Mouse (Mus musculus): ENCODE results near the gene Adgrg3. TPM values are rescaled to one million over a fixed set of nuclear protein-coding genes. Genes with fewer than 3 reads are reported as not detected.

The Adgrg3 gene
- polyA plus RNA-seq, 1 experiment = 9.9 TPM

DNA sequence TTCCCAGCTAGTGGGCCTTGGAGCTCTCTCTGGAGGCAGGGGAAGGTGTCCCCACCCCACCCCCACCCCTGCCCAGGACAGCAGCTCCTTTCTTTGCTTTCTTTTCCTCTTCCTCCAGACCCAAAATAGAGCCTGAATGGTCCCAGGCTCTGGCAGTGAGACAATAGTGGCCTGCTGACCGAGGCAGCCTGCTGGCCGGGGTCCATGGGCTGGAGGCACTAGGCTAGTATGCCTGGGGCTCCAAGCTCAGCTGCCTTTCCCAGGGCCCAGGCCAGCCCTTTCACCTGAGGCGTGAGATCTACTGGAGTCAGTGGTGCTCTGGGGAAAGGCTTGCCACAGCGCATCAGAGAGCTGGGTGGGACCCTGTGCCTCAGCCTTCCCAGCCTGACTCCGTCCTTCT, 25.0 kb upstream of the Adgrg3 start:
- peak; percentile 90 for DNase-seq
- Histone ChIP-seq H3K4me3 (ENCODE audit: insufficient read depth, low read depth, low read length) (no peak overlapping the region), H3K36me3 (ENCODE audit: control insufficient read depth, insufficient read depth, low read length) (no peaks in the 10 kb centered on the region), H3K4me1 (ENCODE audit: control insufficient read depth, insufficient read depth, low read length) (peaks cover 82% of the 10 kb centered on the region), H3K27me3 (replicated peaks; ENCODE audit: control insufficient read depth, insufficient read depth, low read length) (no peaks in the 10 kb centered on the region), H3K27ac (ENCODE audit: insufficient read depth, low read depth, low read length) (peak overlapping the region; percentile 33)
- TF ChIP-seq POLR2A (IDR thresholded peaks at IDR 0.05; ENCODE audit: low read depth, low read length) = no peak
- no peak for TF ChIP-seq CTCF (conservative IDR thresholded peaks at IDR 0.05; ENCODE audit: insufficient read depth, insufficient read length, low read depth, low read length)
- WGBS = 26% methylated on average over 5 of the region's 5 CpGs

DNA sequence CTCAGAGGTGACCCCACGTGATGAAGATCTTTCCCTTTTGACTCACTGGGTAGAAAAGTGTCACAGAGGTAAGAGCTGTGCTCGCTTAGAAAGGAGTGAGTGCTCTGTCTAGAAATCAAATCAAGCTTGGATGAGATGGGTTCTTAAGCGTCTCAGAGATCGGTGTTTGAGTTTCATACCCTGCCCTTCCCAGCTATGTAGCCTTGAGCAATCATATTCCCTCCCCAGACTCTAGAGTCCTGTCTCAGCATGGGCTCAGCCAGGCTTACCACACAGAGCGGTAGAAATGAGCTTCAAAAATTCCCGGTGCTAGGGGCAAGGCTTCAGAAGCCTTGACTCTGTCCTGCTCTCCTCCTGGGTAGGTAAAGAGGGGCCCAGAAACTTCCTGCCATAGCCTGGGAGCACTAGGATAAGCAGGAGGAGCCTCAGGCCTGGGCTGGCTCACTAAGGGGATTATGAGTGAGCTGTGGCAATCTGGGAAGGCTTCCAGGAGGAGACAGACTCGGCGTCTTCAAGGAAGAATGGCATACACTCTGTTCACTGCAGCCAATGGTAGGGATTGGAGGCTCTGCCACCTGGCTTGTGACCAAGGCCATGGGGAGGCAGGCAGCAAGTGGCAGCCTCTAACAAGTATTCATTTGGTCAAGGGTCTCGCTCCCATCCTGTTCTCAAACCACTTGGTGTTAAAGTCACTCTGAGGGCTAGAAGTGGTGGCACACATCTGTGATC, 24.3 kb upstream of the Adgrg3 start:
- DNase-seq = no peak
- Histone ChIP-seq H3K27ac (ENCODE audit: insufficient read depth, low read depth, low read length) (peak overlapping the region; percentile 33), H3K36me3 (ENCODE audit: control insufficient read depth, insufficient read depth, low read length) (no peaks in the 10 kb centered on the region), H3K4me3 (ENCODE audit: insufficient read depth, low read depth, low read length) (no peak overlapping the region), H3K4me1 (ENCODE audit: control insufficient read depth, insufficient read depth, low read length) (peaks cover 82% of the 10 kb centered on the region), H3K27me3 (replicated peaks; ENCODE audit: control insufficient read depth, insufficient read depth, low read length) (no peaks in the 10 kb centered on the region)
- TF ChIP-seq CTCF (conservative IDR thresholded peaks at IDR 0.05; ENCODE audit: insufficient read depth, insufficient read length, low read depth, low read length) = no peak
- no peak for TF ChIP-seq POLR2A (IDR thresholded peaks at IDR 0.05; ENCODE audit: low read depth, low read length)
- 45% methylated on average over 9 of the region's 9 CpGs for WGBS

- 9% methylated on average over 14 of the region's 14 CpGs for WGBS
- Histone ChIP-seq H3K4me3 (ENCODE audit: insufficient read depth, low read depth, low read length) (no peak overlapping the region), H3K4me1 (ENCODE audit: control insufficient read depth, insufficient read depth, low read length) (peaks cover 83% of the 10 kb centered on the region), H3K27me3 (replicated peaks; ENCODE audit: control insufficient read depth, insufficient read depth, low read length) (no peaks in the 10 kb centered on the region), H3K36me3 (ENCODE audit: control insufficient read depth, insufficient read depth, low read length) (no peaks in the 10 kb centered on the region), H3K27ac (ENCODE audit: insufficient read depth, low read depth, low read length) (no peak overlapping the region)
- peak; percentile 70 for DNase-seq
- TF ChIP-seq POLR2A (IDR thresholded peaks at IDR 0.05; ENCODE audit: low read depth, low read length) (no peak), CTCF (conservative IDR thresholded peaks at IDR 0.05; ENCODE audit: insufficient read depth, insufficient read length, low read depth, low read length) (no peak)
Observed at GRCm38 (mm10) chr8:94994006-94994405, 23.5 kb upstream of the Adgrg3 start.

GRCm38 (mm10) chr8:94994510-94994909, 23.0 kb upstream of the Adgrg3 start:
- H3K4me1 ChIP-seq (ENCODE audit: control insufficient read depth, insufficient read depth, low read length) = peaks cover 82% of the 10 kb centered on the region
- WGBS = 58% methylated on average over 1 of the region's 1 CpGs
- H3K4me3 ChIP-seq (ENCODE audit: insufficient read depth, low read depth, low read length) = no peak overlapping the region

GRCm38 (mm10) chr8:94995336-94995893, 22.1 kb upstream of the Adgrg3 start:
- H3K27ac ChIP-seq (ENCODE audit: insufficient read depth, low read depth, low read length) = peak overlapping the region; percentile 18; the same call in 1 of the 2 replicates
- 39% methylated on average over 5 of the region's 5 CpGs for WGBS
- DNase-seq = no peak
- peaks cover 82% of the 10 kb centered on the region for H3K4me1 ChIP-seq (ENCODE audit: control insufficient read depth, insufficient read depth, low read length)
- TF ChIP-seq CTCF (conservative IDR thresholded peaks at IDR 0.05; ENCODE audit: insufficient read depth, insufficient read length, low read depth, low read length) = no peak
- no peak for TF ChIP-seq POLR2A (IDR thresholded peaks at IDR 0.05; ENCODE audit: low read depth, low read length)
- no peaks in the 10 kb centered on the region for H3K27me3 ChIP-seq (replicated peaks; ENCODE audit: control insufficient read depth, insufficient read depth, low read length)
- H3K4me3 ChIP-seq (ENCODE audit: insufficient read depth, low read depth, low read length) = no peak overlapping the region
- H3K36me3 ChIP-seq (ENCODE audit: control insufficient read depth, insufficient read depth, low read length) = no peaks in the 10 kb centered on the region

More at GRCm38 (mm10) chr8:94994510-94994909, 23.0 kb upstream of the Adgrg3 start:
- H3K27ac ChIP-seq (ENCODE audit: insufficient read depth, low read depth, low read length) = peak overlapping the region; percentile 49; the same call in 1 of the 2 replicates
- DNase-seq = no peak
- TF ChIP-seq CTCF (conservative IDR thresholded peaks at IDR 0.05; ENCODE audit: insufficient read depth, insufficient read length, low read depth, low read length) (no peak), POLR2A (IDR thresholded peaks at IDR 0.05; ENCODE audit: low read depth, low read length) (no peak)
- no peaks in the 10 kb centered on the region for H3K27me3 ChIP-seq (replicated peaks; ENCODE audit: control insufficient read depth, insufficient read depth, low read length)
- no peaks in the 10 kb centered on the region for H3K36me3 ChIP-seq (ENCODE audit: control insufficient read depth, insufficient read depth, low read length)

DNA sequence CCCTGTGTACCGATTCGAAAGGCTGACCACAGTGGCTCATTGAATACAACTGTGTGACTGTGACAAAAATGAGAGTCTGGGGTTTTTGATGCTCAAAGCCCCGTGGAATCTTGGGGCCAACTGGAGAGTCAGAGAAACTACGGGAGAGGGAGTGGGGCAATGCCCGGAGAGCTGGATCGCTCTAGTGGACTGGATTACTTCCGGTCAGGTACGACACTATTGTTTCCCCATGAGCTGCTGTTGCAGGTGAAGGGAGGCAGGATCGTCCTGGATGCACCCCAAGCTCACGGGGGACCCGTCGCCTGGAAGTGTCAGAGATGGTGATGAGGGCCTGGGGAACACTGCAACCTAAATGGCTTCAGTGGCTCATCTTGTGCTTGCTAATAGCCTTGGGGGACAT, 21.5 kb upstream of the Adgrg3 start:
- Histone ChIP-seq H3K27ac (ENCODE audit: insufficient read depth, low read depth, low read length) (peak overlapping the region; percentile 18; the same call in 1 of the 2 replicates), H3K36me3 (ENCODE audit: control insufficient read depth, insufficient read depth, low read length) (no peaks in the 10 kb centered on the region), H3K4me3 (ENCODE audit: insufficient read depth, low read depth, low read length) (no peak overlapping the region), H3K27me3 (replicated peaks; ENCODE audit: control insufficient read depth, insufficient read depth, low read length) (no peaks in the 10 kb centered on the region), H3K4me1 (ENCODE audit: control insufficient read depth, insufficient read depth, low read length) (peaks cover 82% of the 10 kb centered on the region)
- no peak for DNase-seq
- 54% methylated on average over 12 of the region's 12 CpGs for WGBS
- TF ChIP-seq CTCF (conservative IDR thresholded peaks at IDR 0.05; ENCODE audit: insufficient read depth, insufficient read length, low read depth, low read length) (no peak), POLR2A (IDR thresholded peaks at IDR 0.05; ENCODE audit: low read depth, low read length) (no peak)

All from kidney, adult 2 months (tissue).